Mouse (Mus musculus) embryonic fibroblast, embryonic 13.5 days (primary cell): ENCODE data around the gene Fbxw11.

Source experiments
- CTCF ChIP-seq: IDR thresholded peaks from 2 replicates; pipeline ENCODE4 v1.5.1; 2011; ENCODE audit warnings: mild to moderate bottlenecking, control low read depth, low read length, moderate library complexity, borderline replicate concordance; ENCODE audit not compliant: insufficient read depth
- POLR2A ChIP-seq: IDR thresholded peaks from 2 replicates; pipeline ENCODE4 v1.6.1; 2011; ENCODE audit warnings: low read depth, mild to moderate bottlenecking, control low read depth, low read length, moderate library complexity

DNA sequence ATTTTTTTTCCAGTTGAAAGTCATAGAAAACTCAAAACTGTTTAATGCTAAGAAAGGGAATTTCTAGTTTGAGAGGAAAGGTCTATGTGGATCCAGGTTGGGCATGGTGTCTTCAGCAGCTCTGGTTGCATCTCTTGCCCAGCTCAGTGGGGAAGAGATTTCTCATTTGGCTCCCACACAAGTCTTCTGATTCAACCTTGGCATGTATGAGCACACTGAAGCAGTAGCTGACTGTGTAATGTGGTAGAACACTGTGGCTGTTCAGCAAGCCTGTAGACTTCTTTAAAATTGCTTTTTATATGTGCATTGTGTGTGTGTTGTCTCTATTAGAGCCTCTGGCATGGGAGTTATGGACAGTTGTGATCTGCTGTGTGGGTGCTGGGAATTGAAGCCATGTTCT lies 24.5 kb downstream of the Fbxw11 start:
- TF ChIP-seq CTCF: no peak
- no peak for TF ChIP-seq POLR2A
